Mouse (Mus musculus) ES-E14 (cell line): Measurements from ENCODE around the gene Pip4k2b. TPM values are rescaled to one million over a fixed set of nuclear protein-coding genes. Genes with fewer than 3 reads are reported as not detected.

Experiments used
- DNase-seq: peaks from one replicate; pipeline ENCODE4 v3.0.0-alpha.2; 2013; ENCODE audit warnings: low read depth, low spot score
- H3K27ac ChIP-seq: 2 replicates; pipeline ENCODE4 v1.5.1; 2012; ENCODE audit warnings: low read depth, mild to moderate bottlenecking, low read length, moderate library complexity, mixed read lengths; ENCODE audit not compliant: poor library complexity, insufficient read depth, severe bottlenecking
- H3K36me3 ChIP-seq: 2 replicates; pipeline ENCODE4 v1.6.1; 2012; ENCODE audit warnings: mild to moderate bottlenecking, low read length, moderate library complexity, mixed read lengths; ENCODE audit not compliant: control insufficient read depth, poor library complexity, insufficient read depth, severe bottlenecking
- H3K4me1 ChIP-seq, 2 experiments: fragments of 150-350 bp in 1 of 2; sonication (generic) in 1 of 2; 2 replicates each; pipeline ENCODE4 v1.6.1; 2012; ENCODE audit warnings: low read length in 2 of 2, mild to moderate bottlenecking in 1 of 2, mixed read lengths in 1 of 2; ENCODE audit not compliant: control insufficient read depth in 2 of 2, insufficient read depth in 2 of 2, poor library complexity in 1 of 2
- H3K4me3 ChIP-seq, 2 experiments: fragments of 150-350 bp in 1 of 2; sonication (generic) in 1 of 2; 2 replicates each; pipeline ENCODE4 v1.5.1; 2012; ENCODE audit warnings: low read length in 2 of 2, low read depth in 1 of 2, mild to moderate bottlenecking in 1 of 2, mixed read lengths in 1 of 2; ENCODE audit not compliant: insufficient read depth in 1 of 2, poor library complexity in 1 of 2, severe bottlenecking in 1 of 2
- H3K9ac ChIP-seq: 2 replicates; pipeline ENCODE4 v1.6.1; 2012; ENCODE audit warnings: low read depth, mild to moderate bottlenecking, low read length, mixed read lengths; ENCODE audit not compliant: poor library complexity, insufficient read depth, severe bottlenecking
- H3K9me3 ChIP-seq: fragments of 150-350 bp; sonication (generic); 2 replicates; pipeline ENCODE4 v1.6.1; 2012; ENCODE audit warnings: low read depth, mild to moderate bottlenecking, low read length; ENCODE audit not compliant: control insufficient read depth, insufficient read depth
- CHD2 ChIP-seq: IDR thresholded peaks from 2 replicates; pipeline ENCODE4 v1.6.1; 2014; ENCODE audit warnings: mild to moderate bottlenecking, low read depth, low read length, inconsistent platforms
- HCFC1 ChIP-seq: IDR thresholded peaks from 2 replicates; pipeline ENCODE4 v1.6.1; 2012; ENCODE audit warnings: low read length, inconsistent platforms, borderline replicate concordance; ENCODE audit not compliant: insufficient read depth
- MAFK ChIP-seq: IDR thresholded peaks from 2 replicates; pipeline ENCODE4 v1.6.1; 2014; ENCODE audit warnings: mild to moderate bottlenecking, low read depth, low read length, inconsistent platforms; ENCODE audit not compliant: insufficient read depth
- ZC3H11A ChIP-seq: IDR thresholded peaks from 2 replicates; pipeline ENCODE4 v1.6.1; 2012; ENCODE audit warnings: low read depth, mild to moderate bottlenecking, inconsistent platforms, low read length, borderline replicate concordance
- ZNF384 ChIP-seq: IDR thresholded peaks from 2 replicates; pipeline ENCODE4 v1.6.1; 2012; ENCODE audit warnings: low read depth, low read length, inconsistent platforms
- in situ Hi-C, 2 experiments: fragments of 600-800 bp; cut with MboI; formaldehyde crosslinking; loops; one replicate each; pipeline ENCODE4 v1.15.1; 2025; ENCODE audit warnings: low sequenced_read_pairs in 2 of 2, inconsistent platforms in 1 of 2; ENCODE audit not compliant: unreplicated experiment in 2 of 2
- total RNA-seq: library from RNA; depleted of rRNA; stranded (reverse); fragments of 300-350 nt; gene quantifications from 2 replicates; pipeline ENCODE4 v1.2.3, GENCODE M21; 2012

The Pip4k2b gene
- total RNA-seq, 1 experiment = 31.3 TPM

DNA sequence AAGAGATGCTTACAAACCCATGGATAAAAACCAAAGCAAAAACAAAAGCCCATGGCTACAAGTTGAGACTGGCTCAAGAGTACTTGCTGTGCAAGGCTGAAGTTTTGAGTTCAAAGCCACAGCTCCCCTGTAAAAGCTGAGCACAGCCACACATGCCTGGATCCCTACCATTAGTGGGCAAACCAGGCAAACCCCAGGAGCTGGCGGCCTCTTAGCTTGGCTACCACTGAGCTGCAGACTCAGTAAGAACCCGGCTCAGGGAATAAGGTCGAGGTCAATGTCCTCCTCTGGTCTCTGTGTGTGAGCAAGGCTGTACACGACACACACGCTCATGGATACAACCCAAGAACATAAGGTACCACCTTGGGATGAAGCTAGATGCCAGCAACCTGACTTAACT, 4.0 kb upstream of the Pip4k2b start:
- Histone ChIP-seq H3K9ac (no peak overlapping the region), H3K27ac (no peak overlapping the region), H3K4me3 (no peak overlapping the region), H3K36me3 (peaks cover 29% of the 10 kb centered on the region), H3K9me3 (no peaks in the 10 kb centered on the region), H3K4me1 (peaks cover 0 to 4% of the 10 kb centered on the region in 2 experiments; a peak in 1 of 4 replicates)
- TF ChIP-seq ZC3H11A (no peak), HCFC1 (no peak), ZNF384 (no peak)
- in situ Hi-C loops = no loop called here
- no peak for DNase-seq

DNA sequence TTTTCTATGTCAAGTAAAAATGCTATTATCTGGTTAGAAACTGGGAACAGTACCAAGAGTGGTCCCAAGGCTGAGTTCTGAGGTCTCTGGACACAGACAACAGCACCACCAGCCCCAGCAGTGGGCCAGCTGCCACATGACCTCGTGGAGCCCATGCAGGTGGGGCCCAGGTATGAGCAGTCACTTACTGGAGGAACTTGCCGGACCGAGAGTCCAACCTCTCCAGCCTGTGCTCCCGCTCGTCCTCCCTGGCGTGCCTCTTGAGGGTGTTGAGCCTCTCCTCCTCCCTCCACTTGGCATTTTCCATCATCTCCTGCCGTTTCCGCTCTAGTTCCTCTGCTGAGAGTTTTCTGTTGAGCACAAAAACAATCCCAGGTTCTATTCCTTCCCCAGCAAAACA, 3.3 kb upstream of the Pip4k2b start:
- Histone ChIP-seq H3K4me1 (peaks cover 0 to 10% of the 10 kb centered on the region in 2 experiments; a peak in 2 of 4 replicates), H3K36me3 (peaks cover 23% of the 10 kb centered on the region)
- TF ChIP-seq ZC3H11A (no peak), HCFC1 (no peak), MAFK (no peak), ZNF384 (no peak), CHD2 (no peak)

DNA sequence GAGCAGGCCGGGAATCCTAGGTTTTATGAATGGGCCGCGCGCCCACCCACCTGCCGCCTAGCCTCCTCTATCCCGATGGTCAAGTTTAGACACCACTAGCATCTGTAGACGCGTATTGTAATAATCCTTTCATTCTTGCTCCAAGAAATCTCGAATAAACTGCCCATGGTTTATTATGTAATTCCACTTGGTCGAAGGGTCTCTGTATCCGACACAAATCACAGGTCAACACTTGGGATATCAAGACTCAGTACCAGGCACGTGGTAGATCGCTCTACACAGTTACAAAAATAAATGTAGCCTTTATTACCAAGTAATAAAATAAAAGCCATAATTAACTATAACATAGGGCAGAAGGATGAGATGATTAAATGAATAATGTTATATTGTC, 822 bp upstream of the Pip4k2b start:
- Histone ChIP-seq H3K9ac (peak overlapping the region; percentile 32; the same call in 1 of the 2 replicates), H3K27ac (no peak overlapping the region), H3K4me3 (peak overlapping the region; percentile 54 to 91), H3K36me3 (peaks cover 7% of the 10 kb centered on the region; the same call in 1 of the 2 replicates), H3K4me1 (peaks cover 0 to 22% of the 10 kb centered on the region in 2 experiments; a peak in 2 of 4 replicates), H3K9me3 (no peaks in the 10 kb centered on the region)
- no peak for DNase-seq
- in situ Hi-C loops = no loop called here
- TF ChIP-seq HCFC1 = no peak; the same call in 1 of the 2 replicates

More for the DNA sequence above, 3.3 kb upstream of the Pip4k2b start:
- Histone ChIP-seq H3K4me3 (no peak overlapping the region), H3K9ac (no peak overlapping the region), H3K9me3 (no peaks in the 10 kb centered on the region), H3K27ac (no peak overlapping the region)
- in situ Hi-C loops = no loop called here
- DNase-seq = no peak

DNA sequence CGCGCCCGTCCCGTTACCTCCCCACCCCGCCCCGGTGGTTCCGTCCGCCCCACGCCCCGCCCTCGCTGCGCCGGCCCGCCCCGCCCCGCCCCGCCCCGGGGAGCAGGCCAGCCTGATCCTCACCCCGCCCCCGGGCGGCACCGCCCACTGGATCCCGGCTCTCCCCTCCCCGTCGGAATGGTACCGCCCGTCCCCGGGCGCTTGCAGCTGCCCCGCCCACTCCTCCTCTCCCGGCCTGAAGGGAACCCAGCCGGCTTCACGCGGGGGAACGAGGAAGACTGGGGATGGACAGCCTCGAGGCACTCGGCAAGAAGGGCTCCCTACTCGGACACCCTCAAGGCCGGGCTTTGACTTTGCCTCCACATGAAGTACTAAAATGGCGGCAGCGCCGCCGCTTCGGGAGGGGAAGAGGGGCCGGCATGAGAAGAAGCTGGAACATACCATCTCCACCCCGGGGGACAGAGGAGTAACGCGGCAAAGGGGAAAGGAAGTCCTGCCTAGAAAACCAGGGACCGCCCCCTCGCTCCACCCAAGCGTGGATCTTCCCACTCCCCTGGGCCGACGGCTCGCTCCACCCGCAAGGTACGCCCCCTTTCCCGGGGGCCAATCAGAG, 320 bp upstream of the Pip4k2b start:
- TF ChIP-seq CHD2 (no peak), ZC3H11A (no peak), HCFC1 (peak; percentile 63; the same call in 1 of the 2 replicates)
- peak overlapping the region; percentile 91 to 98 for H3K4me3 ChIP-seq

DNA sequence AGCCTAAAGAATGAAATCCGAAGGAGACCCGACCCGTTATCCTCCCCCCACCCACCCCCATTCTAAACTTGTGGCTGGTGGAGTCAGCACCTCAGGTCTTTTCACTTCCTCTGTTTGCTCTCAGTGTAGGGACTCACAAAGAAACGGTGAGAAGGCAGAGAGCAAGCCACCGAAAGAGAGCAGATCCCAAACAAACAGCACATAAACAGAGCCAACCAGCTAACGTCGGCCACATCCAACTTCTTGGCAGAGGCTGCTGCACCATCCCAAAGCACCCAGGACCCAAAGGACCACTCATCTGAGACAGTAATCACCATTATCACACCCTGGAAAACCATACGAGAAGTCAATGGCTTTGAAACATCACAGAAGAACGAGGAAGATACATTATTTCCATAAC, 1.1 kb downstream of the Pip4k2b start:
- H3K27ac ChIP-seq = no peak overlapping the region
- peaks cover 0 to 27% of the 10 kb centered on the region in 2 experiments; a peak in 2 of 4 replicates for H3K4me1 ChIP-seq
- TF ChIP-seq MAFK (no peak), ZNF384 (no peak)
- H3K4me3 ChIP-seq = peak overlapping the region; percentile 84 to 98
- in situ Hi-C loops = no loop called here
- H3K9me3 ChIP-seq = no peaks in the 10 kb centered on the region
- H3K9ac ChIP-seq = peak overlapping the region; percentile 91
- peaks cover 3% of the 10 kb centered on the region; the same call in 1 of the 2 replicates for H3K36me3 ChIP-seq
- DNase-seq = no peak

More for the DNA sequence above, 320 bp upstream of the Pip4k2b start:
- Histone ChIP-seq H3K4me1 (peaks cover 0 to 27% of the 10 kb centered on the region in 2 experiments; a peak in 2 of 4 replicates), H3K9ac (peak overlapping the region; percentile 93), H3K27ac (peak overlapping the region; percentile 93), H3K9me3 (no peaks in the 10 kb centered on the region), H3K36me3 (peaks cover 5% of the 10 kb centered on the region; the same call in 1 of the 2 replicates)
- in situ Hi-C loops = no loop called here
- peak; percentile 99 for DNase-seq
